Mouse (Mus musculus): ENCODE measurements at regions not wholly inside any gene's neighbourhood (a gene's known extent, or its start where the extent isn't known, plus 50 kb on each side); places are given as distances from the start of the nearest gene placed in this dataset.

DNA sequence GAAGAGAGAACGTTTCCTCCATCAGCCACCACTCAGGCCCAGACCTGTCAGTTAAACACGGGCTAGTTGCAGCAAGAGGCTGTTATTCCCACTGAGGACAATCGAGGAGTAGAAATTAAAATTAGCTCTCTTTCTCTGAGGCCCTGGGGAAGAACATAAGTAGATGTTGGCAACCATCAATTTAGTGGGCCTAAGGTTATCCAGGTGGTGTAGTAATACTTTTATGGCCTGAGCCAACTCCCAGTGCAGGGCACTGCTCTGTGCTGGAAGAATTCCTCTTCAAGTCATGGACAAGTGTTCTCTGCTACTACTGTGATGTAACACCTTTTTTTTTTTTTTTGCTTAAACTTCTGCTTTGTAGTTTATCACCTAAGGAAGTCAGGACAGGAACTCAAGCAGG is 270.1 kb downstream of the Cog6 start:
- DNase-seq: no peak

DNA sequence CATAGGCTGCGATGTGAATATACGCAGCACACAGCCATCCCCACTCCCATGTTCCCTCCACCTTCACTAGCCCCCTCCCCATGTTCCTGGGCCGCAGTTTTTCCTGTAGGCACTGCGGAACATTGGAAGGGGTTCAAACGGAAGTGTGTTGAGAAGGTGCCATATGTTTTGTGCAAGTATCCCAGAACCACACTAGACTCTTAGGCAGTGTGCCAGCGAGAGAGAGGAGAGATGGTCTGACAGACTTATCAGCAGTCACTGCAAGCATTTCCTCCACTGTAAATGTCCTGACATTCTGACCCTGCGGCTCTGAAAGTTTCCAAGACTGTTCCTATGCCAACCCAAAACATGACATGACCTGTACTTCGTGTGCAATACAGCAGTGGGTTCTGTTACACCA is 272.7 kb downstream of the Cog6 start:
- no peak for DNase-seq

DNA sequence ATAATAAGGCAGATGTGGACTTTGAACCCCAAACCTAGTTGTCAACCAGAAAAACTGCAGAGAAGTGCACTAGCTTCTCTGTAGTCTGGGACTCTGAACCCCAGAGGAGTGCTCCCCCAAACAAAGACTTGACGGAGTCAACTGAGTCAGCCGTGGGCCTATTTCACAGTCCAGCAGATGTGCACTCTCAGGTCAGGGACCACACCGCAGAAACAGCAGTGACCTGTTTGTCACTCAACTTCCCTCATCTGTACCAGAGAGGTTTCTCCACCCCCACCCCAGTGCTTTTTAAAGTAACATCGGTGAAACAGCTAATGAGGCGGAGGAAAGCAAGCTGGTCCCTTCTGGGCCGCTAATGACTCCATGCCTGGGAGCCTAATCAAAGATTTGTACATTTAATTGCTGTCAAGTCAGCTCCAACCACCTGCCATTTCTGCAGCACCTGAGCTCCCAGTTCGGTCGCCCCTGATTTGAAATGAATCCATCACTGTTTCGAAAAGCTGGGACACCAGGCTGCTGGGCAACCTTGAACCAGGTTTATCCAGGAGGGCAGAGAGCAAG is 276.5 kb downstream of the Cog6 start:
- no peak for DNase-seq

DNA sequence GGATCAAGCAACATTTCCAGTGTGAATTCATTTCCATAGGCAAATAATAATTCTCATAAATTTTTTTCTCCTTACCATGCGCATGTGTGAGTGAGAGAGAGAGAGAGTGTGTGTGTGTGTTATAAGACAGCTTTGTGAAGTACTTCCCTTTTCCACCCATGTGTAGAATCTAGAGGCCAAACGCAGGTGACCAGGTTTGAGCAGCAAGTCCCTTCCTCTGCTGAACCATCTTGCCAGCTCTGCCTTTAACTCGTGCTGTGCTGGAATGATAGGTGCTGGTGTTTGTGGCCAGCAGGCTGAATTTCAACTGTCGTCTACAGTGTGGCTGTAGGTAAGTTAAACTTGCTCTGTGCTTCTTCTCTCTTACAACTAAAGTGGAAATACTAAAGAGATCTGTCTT is 277.5 kb downstream of the Cog6 start:
- DNase-seq: no peak

DNA sequence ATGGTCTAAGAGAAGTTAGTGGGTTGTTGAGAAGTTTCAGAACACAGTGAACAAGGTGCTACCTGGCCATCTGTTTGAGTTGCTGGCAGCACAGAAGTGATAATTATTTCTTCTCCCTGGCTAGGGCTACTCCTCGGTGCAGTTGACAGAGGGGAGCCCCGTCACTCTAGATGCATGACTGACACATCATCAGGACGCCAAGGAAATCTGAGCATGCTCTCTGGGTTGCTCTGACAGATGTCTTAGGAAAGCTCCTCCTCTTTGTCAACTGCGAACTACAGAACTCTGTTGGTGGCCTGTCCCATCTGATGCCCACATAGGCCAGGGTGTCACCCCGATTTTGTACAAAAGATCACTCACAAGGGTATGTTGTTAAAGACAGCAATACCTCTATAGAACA is 278.7 kb downstream of the Cog6 start:
- DNase-seq: no peak

DNA sequence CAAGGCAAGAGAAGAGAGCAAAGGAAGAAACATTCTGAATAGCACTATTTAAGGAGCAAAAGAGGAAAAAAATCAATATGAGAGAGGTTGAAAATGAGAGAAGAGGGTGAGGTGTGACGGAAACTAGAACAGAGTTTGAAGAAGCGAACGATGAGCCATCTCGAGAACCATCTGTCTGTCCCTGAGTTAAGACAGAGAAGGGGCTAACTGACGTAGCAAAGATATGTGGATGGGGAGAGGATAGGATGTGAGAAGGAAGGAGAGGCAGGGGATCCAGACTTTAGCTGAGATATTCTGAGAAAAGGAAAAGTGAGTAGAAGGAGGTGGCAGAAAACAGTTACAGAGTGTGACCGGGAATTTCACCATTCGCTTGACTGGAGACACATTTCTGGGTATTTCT is 281.1 kb downstream of the Cog6 start:
- no peak for DNase-seq

DNA sequence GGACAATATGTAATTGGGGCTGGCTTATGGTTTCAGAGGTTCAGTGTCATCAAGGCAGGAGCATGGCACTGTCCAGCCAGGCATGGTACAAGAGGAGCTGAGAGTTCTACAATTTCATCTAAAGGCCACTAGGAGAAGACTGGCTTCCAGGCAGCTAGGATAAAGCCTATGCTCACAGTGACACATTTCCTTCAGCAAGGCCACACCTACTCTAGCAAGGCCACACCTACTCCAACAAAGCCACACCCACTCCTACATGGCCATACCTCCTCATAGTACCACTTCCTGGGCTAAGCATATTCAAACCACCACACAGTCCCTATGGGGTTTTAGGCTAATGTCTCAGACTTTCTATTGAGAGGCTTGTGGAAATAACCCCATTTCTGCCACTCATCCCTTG is 285.1 kb downstream of the Cog6 start:
- DNase-seq: no peak

DNA sequence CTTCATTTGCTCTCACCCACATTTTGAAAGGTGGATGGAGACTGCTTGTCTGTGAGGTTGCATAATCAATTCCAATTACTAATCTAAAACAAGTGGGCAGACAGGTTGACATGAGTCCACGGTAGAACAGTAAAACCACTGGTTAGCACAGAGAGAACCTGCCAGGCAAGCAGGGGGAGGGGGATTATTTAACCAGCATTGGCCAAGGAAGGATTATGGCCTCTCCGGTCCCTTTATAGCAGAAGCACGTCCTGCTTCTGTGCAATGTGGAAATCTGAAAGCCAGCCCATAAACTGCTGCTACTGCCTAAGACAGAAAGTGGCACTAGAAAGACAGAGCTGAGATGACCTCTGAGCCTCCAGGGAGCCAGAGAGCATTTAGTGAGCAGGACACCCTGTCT is 285.5 kb downstream of the Cog6 start:
- DNase-seq: no peak

DNA sequence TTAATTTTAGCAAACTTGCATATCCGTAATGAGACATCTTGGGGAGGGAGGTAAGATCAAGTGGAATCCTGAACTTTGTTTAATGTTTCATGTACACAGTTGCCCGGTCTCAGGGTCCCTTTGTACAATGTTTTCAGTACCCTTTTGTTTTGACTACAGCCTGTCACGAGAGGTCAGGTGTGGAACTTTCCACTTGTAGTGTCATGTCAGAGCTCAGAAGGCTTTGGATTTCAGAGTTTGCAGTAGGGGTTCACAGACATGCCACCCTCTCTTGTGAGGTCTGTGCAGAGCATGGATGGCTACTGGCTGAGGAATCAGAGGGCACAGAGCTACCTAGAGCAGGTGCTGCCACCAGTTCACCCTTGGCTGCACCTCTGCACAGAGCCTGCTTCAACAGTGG is 287.3 kb downstream of the Cog6 start:
- no peak for DNase-seq

DNA sequence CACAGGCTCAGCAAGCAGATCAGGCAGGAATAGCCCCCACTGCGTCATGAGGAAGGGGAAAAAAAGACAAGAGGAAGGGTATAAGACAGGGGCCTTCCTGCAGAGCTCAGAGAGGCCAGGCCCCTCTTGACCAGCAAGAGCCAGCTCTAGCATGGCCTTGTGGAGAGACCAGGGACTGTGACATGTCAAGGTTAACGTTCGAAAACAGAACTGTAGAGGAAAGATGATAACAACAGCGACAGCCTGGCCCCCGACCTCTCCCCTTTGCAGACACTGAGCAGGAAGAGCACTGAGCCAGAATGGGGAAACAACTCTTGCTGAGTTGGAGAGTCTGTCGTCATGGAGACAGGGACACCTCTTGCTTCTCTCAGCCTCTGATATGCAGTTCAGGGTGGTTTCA is 288.2 kb downstream of the Cog6 start:
- no peak for DNase-seq

DNA sequence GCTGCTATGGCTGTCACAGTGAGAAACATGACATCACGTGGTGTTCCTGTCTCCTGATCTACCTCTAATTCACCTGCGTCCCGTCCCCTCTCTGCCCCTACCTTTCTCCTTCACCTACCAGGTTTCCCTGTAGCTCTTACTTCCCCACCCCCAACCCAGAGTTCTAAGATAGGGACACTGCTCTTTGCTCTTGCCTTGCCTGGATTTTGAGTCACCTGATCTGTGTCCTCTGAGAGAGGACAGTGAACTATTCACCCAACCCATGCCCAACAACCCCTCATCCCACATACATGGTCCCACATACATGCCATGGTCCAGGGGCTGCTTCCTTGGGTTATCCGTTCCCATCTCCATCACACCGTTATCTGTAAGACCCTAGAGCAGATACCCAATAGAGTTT is 288.6 kb downstream of the Cog6 start:
- DNase-seq: no peak

DNA sequence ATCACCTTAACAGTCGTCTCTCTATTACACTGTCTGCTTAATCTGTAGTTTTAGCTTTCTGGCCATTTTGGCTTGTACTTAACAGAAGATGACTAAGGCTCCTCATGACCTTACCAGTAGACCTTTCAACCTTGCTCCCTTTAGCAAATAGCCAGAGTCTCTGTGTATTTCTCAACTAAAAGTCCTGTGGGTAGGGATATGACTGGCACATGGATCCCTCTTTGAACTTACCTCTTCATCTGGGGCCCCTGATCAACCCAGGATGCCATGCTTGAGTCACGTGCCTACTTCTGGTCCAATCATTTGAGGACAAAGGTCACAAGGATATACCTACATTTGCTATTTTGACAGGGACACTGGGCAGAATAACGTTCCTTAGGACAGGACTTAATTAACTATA is 292.7 kb downstream of the Cog6 start:
- DNase-seq: no peak

DNA sequence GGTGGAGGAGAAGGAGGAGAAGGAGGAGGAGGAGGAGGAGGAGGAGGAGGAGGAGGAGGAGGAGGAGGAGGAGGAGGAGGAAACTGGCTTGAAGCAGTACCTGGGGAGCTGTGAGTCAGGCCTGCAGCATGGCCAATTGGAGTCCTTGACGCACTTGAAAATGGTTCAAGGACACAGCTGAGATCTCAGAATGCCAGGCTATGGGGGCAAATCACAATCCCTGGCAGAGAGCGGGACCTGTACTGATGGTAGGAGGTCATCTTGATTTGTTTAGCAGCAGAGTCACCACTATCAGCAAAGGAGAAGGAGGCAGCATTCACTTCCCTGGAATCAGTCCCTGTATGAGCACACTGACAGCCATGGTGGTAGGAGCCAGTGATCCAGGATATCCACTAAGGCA is 294.1 kb downstream of the Cog6 start:
- DNase-seq: no peak

DNA sequence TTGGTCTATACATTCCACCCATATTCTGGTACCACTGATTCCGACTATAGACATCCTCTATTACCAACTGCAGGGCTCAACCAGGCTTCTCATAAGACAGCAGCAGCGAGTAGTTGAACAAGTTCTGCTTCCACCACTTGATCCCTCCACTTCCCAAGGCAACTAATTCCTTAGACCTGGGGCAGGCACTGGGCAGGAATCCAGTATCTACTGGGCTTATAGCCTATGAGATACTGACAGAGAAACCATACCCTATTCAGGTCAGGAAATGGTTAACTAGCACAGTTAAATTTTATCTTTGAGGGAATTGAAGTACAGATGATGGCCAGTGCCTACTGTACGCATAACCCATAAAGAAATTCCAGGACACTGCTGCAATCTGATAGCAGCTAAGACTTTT is 297.9 kb downstream of the Cog6 start:
- DNase-seq: no peak

DNA sequence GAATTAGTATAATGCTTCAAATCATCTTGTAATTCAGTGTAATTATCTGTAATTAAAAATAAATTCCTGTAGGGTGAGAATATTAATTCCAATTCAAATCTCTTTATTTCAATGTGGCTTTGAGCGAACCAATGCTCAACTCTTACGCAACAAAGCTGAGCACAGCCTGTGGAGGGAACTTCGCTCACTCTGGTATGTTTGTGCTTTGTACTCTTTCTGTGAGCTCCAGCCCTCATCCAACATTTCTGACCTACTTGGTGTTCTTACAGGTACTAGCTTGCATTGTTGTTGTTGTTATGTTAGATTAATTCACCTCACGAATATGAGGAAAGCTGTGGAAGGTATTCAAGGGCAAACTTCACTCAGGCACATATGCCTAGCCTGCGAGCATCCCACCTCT is 299.7 kb downstream of the Cog6 start:
- no peak for DNase-seq

DNA sequence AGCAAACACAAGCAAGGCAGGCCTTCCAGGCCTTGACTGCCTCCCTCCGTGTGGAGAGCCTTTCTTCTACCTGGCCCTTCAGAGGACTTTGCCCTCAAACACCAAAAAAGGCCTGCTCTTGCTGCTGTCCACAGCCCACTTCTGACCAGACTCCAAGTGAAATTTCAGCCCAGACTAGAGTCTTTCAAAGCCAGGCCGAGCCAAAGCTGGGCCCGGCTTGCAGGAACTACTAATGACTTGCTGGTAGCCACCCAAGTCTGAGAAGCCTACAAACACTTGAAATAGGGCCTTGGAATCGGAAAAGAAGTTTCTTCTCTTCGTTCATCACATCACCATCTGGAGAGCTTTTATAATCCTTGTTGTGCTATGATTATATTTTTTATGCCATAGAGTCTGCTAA is 304.9 kb downstream of the Cog6 start:
- DNase-seq: no peak

DNA sequence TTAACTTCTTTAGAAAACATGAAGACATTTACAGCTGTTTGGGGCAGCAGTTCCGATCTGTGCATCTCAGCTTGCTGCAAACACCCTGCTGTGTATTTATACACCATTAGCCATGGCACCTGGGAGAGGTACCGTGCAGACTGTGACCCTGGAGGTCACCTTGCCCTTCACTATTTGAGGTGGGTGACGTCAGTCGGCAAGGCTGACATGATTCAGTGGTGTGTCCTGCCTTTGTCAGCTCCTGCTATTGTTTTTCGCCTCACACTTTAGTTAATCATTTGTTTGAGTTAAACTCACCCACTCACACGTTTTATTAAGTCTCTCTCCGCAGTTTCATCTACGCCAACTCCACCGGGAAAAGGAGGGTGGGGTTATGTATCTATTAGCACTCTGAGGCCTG is 305.9 kb downstream of the Cog6 start:
- no peak for DNase-seq

DNA sequence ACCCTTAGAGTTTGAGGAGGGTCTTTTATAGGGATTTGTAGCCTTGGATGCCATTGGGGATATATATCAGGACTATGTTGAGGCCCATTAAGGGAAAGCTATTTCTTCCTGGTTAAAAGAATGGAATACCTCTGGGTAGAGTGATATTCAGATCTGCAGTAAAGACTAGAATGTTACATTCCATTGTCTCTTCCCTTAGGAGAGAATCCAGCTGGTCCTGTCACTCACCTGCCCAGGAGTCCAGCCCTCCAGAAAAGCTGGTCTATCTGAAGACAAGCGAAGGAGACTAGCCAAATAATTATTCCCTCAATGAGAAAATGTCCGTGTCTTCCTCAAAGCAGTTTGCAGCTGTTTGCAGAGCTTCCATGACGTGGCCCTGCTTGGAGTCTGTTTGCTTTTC is 308.3 kb downstream of the Cog6 start:
- DNase-seq: no peak

DNA sequence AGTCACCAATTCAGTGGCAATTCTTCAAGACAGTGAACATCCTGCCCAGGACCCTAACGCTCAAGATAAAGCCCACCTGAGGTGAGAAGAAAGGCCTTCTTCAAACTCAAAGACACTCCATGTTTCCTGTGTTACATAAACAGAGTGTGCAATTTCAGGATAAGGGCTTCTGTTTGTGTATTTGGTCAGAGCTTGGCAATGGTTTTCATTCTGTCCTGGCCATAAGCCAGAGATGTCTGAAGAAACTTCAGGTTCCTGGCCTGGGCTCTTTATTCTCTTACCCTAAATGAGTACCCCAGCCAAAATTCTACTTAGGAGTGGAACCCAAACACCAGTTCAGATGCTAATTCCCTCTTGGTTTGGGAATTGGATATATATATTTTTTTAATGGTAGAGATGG is 308.7 kb downstream of the Cog6 start:
- no peak for DNase-seq

DNA sequence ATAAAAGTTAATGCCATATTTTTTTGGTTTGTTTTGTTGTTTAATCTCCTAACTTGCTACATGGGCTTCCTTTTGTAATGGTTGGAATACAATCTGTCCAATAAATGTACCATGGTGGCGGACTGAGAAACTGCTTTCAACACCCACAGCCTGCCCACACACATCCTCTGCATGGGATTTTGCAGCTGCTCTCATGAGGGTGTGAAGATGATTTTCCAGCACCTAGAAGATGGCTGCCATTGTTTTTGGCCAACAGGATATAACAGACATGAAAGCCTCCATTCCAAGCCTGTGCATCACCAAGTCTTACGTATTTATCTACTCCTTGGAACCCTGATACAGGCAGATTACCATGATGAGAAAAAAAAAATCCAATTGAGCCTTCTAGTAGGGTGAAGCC is 310.4 kb downstream of the Cog6 start:
- no peak for DNase-seq

DNA sequence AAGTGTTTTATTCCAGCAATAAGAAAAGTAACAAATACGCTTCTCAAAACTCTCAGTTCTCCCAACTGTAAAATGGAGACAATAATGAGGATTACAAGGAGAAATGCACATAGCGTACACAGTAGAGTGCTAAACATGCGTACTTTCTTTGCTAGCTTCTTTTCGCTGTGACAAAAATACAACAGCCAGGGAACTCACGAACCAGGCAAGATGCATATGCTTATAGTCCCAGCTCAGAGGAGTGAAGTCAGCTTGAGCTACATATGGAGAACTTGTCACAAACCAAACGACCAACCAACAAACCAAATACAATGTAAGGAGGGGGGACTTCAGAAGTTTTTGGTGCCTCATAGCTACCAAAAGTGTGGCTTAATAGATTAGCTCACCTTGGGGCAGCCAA is 313.3 kb downstream of the Cog6 start:
- no peak for DNase-seq

DNA sequence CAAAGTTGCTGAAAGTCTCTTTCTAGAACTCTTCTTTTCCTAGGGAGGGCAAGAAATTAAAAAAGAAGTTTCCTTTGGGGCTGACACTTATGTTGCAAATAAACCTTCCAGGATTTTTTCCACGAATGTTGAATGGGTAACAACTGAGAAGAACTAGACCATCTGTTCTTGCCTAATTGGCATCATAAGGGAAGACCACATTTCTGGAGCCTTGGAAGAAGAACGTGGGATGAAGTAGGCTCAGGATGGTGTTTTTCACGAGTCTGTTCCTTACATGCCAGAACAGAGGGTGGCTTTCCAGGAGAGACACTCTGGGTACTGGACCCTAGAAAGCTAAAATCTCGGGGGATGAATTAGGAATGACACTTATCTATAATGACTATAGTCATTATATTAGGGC is 314.1 kb downstream of the Cog6 start:
- no peak for DNase-seq

DNA sequence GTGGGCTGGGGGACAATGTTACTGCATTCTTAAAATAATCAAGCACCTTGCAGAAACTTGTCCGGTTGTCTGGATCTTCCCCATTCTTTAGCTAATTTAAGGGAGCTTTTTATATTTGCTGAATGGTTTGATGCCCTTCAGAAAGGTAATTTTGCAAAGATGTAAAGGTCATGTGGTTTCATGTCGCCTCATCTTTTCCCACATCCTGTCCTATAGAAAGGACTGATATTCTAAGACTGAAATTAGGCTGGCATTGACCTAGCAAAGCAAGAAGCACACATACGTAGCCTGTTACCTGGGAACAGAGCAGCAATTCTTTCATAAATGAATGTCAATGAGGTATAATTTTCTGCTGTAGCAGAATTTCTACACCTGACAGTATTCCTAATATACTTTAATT is 315.4 kb downstream of the Cog6 start:
- DNase-seq: no peak

DNA sequence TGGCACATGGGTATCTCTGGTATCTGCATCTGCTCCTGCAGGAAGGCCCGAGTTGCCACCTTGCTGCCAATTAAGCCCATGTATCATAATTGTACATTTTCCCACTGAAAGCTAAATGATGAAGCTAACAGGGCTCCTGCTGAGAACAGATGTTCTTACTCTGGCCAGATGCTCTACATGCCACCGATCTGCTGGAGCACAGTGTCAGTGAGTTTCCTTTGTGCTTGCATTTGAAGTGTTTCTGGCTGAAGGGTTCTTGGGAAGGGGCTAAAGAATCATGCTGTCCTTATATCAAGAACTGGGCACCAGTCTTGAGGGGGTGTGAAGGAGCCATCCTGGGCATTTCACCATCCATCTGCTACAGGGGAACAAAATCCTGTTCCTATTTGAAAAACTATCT is 323.2 kb downstream of the Cog6 start:
- DNase-seq: no peak

DNA sequence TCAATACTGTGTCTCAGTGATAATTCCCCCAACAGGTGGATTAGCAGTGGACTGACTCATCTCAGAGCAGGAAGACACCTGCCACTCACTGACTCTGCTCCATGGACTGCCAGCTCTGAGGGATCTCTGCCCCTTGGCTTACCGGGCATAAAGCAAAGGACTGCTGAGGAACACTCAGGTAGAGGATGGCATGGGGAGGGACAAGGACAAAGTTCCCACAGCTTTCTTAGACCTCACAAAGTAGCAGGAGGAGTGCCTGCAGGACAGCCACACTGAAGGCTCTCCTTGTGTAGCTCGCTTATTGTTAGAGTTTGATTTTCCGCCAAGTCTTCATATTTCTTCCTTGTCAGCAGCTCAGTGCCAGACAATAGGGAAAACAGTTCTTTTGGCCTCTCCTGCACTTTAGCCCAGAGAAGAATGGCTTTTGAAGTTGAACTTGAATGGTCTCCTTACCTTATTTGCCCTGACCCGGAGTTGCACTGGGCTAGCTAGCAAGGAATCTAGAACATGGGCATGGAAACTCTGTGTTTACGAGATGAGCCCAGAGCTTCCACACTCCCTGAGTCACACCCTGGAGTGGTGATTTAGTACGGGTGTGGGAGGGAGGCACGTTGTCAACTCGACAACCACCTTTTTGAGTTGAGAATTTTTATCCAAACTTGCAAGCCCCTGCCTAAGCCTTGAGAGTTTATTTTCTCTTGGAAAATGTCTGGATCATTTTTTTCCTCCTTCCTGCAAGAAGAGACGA is 331.4 kb downstream of the Cog6 start:
- no peak for DNase-seq

Data from cerebellum, adult 9-11 months (tissue).